Mouse (Mus musculus) spleen, adult 12 weeks (tissue): Measurements from ENCODE around the gene Ufsp2.

ENCODE experiments used
- DNase-seq: peaks from one replicate; pipeline ENCODE4 v3.0.0; 2022; ENCODE audit warnings: low spot score

Gene Ufsp2

DNA sequence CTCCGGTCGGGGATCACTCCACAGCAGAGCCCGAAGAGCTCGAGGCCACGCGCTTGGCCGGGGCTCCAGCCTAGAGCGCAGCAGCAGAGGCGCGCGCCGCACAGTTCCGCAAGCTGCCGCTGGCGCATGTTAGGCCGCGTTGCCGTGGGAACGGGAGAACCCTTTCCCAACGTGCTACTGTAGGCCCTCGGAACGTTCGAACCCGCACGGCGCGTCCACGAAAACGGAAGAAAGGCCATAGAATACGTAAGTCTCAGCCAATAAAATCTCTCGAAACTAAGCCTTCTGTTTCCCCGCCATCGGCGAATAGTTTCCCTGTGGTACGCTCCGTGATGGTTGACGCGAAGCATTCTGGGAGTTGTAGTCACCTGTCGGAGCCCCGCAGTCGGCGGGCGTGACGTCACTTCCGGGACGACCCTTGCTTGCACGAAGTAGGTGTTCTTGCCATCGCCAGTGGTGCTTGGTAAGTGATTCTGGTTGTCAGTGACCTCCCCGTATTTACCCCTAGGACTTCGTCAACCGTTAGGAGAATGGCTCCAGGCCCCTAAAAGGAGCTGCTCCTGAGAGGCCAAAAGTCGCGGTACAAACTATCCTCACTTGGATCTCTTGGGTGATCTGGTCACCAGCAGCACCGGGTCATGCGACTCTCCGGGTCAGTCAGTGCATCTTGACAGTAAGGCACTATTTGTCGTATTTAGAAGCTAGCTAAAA, at the start of gene Ufsp2, which contains the start of gene 1700029J07Rik:
Gene Ufsp2, plus strand, starts transcription at position 403 of the 711 bp plus-strand sequence.
Gene 1700029J07Rik, minus strand, starts transcription at position 127 of the 711 bp plus-strand sequence.
- peak; percentile 93 for DNase-seq

DNA sequence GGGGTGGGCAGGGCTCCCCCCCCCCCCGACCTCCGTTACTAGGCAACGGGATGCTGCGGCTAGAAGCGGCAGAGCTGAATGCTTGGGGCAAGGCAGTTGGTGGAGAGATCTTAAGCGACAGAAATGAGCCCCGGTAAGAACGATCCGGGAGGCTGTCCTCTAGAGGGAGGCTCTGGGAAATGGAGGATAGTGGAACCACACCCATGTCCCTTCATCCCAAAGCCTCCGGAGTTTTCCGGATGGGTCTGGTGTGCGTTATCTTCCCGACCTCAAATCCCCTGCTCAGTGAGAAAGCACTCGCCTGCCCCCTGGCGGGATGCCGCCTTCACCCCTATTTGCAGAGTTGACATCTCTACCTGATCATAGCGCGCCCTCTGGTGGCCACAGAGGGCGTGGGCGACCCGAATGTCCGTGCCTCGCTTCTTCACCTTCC, 40.7 kb upstream of the Ufsp2 start, which contains the start of gene Ccdc110:
Gene Ccdc110, plus strand, starts transcription at position 38 of the 433 bp plus-strand sequence.
- DNase-seq: peak; percentile 74

DNA sequence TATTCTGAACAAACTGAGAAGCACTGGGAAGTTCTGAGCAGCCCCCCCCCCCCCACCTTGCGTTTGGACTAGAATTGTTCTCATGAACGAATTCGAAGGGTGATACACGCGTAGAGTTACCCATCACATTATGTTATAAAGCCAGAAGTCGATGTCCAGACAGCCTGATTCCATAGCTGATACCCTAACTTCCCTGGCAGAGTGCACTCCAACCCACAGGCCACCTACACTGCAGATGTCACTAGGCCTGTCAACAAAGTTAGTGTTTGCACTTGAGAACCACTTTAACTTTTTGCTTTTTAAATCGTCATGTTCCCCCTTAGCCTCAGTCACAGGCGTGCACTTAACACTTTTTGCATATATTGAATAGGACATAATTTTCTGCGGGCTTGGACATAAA, 38.3 kb upstream of the Ufsp2 start:
- DNase-seq: no peak

DNA sequence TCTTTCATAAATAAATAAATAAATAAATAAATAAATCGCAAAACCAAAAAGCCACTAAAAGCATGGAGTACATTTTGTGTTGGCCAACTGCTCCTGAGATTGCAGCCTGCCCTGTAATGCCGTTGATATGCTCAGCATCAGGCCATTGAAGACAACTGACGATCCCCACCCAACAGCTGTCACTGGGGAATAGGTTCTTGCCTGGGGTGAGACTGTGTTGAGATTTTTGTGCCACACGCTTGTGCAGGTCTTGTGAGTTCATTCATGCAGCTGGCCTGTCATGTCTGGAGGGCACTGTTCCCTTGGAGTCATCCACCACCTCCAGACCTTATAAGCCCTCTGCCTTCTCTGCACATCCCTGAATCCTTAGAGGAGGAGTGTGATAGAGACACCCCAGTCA, 29.0 kb upstream of the Ufsp2 start:
- DNase-seq: no peak

DNA sequence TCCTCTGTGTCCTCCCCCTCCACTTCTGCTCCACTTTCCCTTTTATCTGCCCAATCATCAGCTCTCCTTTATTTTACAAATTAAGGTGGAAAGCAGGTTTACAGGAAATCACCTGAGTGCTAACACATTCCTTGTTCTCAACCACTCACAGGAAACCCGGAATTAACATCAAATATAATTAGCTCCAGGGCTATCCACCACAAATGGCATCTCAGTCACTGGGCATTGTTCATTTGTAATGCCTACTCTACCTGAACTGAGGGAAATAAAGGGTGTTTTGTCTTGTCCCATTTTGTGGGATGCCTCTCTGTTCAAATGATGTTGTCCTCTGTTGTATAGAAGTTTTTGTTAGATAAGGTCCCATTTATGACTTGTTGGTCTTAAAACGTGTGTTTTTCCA, 24.7 kb upstream of the Ufsp2 start:
- no peak for DNase-seq

DNA sequence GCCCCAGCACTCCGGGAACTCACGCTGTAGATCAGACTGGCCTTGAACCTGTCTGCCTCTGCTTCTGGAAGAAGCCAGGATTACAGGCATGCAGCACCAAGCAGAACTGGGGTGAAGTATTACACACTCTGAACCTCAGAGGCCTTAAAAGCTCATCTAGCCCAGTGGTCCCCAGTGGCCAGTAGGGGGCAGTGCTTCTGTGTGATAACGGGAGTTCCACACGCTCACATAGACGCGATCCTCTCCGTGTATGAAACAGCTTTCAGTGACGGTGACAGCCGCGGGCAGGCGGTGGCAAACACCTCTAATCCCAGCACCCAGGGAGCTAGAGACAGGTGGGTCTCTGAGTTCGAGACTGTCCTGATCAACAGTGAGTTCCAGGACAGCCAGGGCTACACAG, 4.4 kb upstream of the Ufsp2 start:
- DNase-seq: no peak

DNA sequence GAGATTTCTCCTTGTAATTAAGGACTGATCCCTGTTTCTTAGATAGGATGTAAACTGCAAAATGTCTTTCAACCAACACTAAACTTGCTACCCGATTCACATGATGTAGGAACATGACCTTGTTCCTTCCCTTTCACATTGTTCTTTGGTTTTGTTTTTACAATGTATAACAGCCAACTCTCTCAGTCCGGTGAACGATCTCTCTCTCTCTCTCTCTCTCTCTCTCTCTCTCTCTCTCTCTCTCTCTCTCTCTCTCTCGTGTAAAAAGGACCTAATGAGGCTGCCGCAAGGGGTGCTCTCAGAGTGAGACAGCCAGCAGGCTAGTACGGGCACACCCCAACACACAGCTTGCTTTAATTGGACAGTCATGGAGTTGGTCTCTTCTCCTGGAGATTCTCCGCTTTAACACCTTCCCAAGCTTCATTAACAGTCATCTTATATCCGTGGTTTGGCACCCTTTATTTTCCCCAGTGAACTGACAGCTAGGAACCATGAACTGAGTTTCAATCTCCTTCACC, 1.3 kb upstream of the Ufsp2 start:
- no peak for DNase-seq

DNA sequence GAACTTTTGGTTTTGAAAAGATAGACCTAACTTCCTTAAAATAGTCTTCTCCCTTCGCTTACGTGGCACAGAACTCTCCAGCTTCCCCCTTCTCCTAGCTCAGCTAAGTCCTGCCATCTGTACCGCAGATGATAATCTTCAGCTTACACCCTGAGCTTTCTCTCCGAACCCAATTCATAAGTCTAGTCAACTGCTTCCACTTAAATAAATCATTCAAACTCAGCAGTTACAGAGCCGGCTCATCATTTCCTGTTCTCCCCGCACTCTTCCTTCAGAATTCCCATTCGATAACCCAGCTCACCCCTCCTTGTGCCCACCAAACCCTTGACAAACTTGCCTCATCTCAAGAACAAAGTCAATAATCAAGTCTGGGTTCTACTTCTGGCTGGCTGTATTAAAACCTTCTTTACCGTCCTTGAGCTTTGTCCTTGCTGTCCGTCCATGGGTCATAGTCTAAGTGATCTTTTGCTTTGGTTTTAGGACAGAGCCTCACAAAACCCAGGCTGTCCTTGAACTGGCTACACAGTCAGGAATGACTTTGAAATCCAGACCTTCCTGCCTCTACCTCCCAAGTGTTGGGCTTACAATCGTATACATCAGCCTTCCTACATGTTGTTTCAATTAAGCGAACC, 625 bp downstream of the Ufsp2 start:
- no peak for DNase-seq

DNA sequence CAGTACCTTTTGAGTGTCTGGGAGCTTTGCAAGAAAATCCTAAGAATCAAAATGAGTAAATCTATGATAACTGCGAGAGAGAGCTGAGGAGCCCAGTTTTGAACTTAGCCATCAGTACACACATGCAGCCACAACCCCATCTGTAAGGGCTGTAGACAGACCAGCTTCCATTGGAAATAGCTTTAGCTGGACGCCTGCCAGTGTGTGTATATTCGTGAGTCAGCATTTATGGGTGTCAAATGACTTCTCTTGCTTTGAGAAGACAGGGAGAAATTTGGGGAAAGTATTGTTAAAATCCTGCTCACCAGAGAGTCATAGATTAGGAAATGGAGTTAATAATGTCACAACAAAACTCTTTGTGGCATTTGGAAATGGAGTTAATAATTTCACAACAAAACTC, 11.3 kb downstream of the Ufsp2 start:
- DNase-seq: no peak

DNA sequence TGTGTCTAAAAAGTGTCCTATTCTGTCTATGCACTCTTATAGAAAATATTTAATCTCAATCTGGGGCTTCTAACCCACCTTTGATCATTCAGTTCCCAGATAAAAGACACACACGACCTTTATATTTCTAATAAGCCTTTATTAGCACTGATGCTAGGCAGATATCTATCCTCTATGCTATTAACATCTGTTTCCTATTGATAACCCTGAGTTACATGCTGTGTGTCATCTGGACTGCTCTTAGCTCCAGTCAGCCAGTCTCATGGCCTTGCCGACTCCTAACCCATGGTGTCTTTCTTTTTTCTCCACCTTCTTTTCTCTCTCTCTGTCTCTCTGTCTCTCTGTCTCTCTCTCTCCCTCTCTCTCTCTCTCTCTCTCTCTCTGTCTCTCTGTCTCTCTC, 12.9 kb downstream of the Ufsp2 start:
- no peak for DNase-seq

DNA sequence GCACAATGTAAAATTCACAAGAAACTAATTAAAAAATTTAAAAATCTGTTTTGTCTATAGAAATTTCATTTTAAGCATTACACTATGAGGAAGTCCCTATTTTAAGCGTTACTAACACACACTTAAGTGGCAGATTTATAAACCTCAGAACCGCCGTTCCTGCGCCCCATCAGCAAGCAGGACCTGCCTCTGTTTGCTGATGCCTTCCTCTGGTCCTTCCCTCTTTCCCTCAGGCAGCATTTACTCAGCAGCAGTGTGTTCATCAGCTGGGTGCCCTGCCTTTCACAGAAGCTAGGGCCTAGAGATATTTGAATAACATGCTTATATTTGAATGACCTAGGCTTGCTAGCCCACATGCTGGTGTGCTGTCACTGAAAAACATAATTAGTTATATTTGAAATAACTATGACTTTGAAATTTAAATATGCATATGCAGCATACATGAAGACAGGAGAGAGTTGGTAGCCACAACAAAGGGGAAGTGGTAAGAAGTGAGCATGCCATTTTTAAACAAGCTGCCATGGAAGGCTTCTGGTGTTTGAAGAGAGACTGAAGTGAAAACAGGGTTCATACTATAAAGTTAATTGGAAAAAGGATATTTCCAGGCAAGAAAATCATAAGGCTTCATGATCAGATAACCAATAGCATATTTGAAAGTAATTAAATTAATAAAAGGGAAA, 15.4 kb downstream of the Ufsp2 start:
- no peak for DNase-seq

DNA sequence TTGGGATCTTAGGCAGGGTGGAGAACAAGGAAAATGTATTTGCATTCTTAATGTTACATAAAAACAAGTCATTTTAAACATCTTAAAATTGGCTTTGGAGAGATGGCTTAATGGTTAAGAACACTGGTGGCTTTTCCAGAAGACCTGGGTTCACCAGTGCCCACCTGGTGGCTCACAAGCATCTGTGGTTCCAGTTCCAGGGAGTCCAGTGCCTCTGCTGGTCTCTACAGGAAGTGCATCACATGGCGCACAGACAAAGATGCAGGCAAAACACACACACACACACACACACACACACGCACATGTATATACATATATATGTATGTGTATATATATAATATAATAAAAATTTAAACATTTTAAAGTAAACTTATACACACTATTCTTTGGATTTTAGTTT, 18.8 kb downstream of the Ufsp2 start:
- no peak for DNase-seq

DNA sequence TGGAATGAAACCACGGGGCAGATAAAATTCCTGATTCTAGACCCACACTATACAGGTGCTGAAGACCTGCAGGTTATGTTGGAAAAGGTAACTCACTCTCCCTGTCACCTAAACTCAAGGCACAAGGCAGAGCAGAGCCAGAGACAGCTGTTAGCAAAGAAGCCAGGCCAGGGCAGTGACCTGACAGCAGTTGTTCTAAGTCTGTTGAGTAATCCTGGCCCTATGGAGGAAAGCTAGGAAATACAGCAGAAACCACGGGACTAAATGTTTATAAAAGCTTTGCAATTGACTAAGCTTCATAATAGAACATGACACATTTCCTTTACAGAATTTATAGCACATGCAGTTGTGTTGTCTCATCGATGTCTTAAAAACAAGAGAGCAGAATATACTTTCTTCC, 20.2 kb downstream of the Ufsp2 start:
- DNase-seq: no peak

DNA sequence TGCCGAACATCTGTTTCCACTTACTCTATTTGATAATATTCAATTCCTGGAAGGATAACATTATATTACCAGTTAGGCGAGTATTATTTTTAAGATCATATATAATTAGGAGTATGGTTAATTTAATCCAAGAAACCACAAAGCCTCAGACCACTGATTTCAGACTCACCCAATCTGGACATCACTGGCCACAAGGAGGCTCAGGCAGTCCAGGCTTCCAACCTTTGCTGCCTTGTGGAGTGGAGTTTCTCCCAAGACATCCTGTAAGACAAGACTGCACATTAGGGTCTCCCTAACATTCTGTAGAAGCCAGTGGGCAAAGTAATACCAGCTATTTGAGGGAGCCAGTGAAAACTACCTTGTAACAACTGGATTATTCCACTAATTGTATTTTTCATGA, 22.9 kb downstream of the Ufsp2 start:
- no peak for DNase-seq

DNA sequence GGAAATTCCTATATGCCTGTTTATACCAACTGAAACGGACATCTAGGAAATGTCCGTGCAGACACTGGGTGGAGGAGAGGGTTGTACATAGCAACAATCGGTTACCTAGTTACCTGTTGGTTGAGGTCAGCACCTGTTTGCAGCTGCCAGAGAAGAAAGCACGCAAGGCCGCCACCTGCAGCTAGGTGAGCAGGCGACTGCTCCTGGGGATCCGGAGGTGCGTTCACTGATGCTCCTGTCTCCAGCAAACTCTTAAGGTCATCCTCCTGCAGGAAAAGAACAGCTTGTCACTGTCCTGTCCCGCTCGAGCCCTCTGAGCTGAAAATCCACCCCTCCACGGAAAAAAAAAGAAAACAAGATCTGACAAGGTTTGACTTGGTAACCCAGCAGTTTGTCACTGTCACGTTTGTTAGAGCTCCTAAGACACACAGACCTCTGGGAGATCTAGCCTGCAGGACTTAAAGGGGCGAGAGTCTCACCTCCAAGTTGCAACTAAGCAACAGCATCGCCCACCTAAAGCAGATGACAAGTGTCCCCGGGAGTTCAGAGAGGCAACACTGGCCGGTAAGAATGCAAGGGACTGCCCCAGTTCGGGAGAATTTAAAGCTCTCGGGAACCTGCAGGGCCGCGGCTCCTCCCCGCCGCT, 23.9 kb downstream of the Ufsp2 start, which contains the start of gene Lrp2bp:
Gene Lrp2bp, plus strand, starts transcription at position 166 of the 646 bp plus-strand sequence.
- no peak for DNase-seq

DNA sequence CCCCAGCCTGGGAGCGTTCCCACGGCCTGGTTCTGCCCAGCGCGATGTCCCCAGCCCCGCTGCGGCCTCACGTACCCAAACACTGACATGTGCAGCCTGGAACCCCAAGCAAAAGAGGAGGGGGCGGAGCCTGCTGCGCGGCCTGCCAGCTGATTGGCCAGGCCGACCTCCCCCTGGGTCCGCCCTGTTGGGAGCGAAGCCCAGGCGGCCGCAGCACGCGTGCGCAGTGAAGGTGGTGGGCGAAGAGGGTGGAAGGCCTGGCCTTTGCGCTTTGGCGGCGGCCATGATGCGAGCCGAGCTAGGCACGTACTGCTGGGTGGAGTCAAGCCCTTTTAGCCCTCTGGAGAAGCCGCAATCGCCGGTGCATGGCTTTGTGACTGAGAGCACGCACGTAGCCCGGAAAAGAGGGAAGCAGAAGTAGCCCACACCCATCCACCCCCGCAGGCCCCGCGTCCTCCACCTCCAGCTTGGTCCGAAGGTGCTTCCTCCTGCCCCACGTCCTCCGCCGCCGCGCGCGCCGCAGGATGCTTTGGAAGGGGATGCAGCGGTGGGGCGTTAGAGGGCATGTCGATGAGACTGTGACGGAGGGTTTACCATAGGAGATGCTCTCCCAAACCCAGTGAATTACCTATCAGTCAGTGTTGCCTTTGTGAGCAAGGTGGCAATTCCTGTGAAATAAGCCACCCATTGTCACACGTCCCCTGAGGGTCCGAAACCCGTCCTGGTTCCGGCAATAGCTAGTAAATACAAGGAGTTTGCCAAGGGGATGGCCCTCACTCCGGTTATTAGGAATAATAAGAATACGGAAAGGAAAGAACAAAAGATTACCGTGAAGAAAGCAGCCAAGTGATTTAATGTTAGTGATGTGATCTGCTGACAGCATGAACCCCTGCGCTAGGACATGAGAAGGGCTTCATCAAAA, 24.7 kb downstream of the Ufsp2 start:
- peak; percentile 94 for DNase-seq

DNA sequence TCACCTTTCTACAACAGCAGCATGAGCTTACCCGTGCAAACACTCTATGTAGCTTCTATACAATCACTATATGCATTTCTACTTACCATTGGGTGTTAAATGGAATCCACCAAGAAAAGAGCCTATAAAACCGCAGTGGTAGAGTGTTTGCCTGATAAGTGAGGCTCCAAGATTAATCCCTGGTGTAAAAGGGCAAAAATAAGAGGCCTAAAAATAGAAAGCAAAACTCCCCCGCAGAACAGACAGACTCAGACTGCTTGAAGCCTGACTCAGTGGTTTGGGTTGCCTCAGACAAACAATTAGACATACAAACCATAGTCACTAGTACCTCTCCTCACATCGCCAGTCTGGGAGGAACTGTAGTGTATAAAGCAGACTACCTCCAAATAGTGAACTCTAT, 30.3 kb downstream of the Ufsp2 start, which contains the start of gene Ankrd37:
Gene Ankrd37, minus strand, starts transcription at position 112 of the 400 bp plus-strand sequence.
- no peak for DNase-seq

DNA sequence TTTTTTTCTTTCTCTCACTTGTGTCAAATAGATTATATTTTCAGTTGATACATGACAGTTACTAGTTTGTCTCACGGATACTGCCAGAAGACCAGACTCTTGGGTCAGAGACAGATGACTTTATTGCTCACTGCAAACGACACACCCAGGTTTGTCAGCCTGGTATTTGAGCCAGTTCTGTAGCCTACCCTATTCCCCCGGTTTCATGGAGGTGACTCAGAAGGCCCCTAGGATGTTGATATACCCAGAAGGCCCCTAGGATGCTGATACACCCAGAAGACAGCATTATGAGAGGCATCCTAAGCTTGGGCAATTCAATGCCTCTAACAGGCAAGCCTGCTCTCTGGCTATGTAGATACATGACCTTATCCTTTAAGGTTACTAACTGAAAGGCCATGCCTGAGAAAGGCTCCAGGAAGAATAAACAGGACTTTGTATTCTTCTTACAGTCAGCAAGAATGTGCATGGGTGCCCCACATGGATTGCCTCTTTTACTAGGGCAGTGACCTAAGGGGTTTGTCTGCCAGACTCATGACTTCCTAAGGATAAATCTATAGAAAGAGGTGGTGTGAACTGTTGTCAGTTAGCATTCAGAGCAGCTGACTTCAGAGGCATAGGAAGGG, 31.8 kb downstream of the Ufsp2 start:
- DNase-seq: no peak

DNA sequence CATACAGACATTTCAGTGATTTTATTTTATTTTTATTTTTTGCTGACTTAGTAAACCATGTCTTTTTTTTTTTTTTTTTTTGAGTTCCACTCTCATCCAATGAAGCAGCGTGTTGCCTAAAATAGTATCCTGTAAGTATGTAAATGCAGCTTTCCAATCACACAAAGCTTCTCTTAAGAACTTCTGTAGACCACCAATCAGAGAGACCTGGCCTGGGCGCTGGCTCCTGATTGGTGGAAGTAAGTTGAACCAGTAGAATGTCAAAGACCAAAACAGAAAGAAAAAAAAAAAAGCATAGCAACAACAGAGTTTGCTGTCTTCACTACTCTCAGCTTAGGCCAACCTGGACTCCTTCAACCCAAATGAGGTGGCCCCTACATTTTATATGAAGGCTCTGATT, 35.0 kb downstream of the Ufsp2 start:
- no peak for DNase-seq
